Mouse (Mus musculus) kidney, postnatal 25 days (tissue): Measurements from ENCODE around the gene Prdm11.

Experiments
- DNase-seq, 2 experiments: peaks; one replicate each; pipeline ENCODE4 v3.0.0; 2021; ENCODE audit warnings: mixed read lengths in 2 of 2

Gene Prdm11

GRCm38 (mm10) chr2:92917405-92918142 is 128.4 kb downstream of the Prdm11 start:
- DNase-seq: no peak

DNA sequence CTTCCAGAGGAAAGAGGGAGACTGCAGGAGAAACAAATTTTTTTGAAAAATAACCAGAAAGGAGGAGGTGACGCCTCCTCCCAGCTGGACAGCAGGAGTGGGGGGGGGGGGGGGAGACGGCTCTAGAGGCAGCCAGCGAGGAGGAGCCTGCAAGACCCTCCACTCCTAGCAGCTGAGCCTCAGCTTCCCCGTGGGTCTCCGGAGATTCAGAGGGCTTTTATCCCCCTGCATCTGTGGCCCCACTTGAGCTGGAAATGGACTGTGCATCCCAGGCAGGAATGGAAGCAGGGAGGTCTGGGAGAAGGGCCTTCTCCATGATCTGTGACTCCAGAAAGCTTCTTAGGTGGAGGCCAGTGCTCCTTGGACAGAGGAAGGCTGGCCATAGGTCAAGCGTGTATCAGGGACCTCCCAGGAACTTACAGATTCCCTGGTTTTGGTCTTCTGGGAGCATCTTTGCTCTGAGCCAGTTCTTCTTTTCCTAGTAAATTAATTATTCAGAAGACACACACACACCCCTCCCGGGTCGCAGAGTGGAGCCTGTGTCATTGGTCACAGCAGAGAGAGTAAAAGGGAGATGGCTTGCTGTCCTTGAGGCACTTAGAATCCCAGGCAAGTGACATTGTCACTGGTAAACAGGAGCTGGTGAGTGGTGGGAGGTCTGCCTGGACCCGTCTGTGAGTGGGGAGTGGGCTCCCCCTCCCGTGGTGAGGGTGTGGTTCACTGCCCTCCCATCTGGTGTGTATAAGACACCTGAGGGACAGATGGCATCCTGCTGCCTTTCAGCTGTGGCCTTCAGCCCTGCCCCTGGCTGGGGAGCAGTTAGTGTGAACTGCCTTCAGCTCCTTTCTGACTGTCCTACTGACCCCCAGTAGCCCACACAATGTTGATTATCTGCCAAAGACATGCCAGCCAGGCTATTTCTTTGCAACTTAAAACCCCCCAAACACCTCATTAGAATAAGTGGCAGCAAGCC is 130.0 kb downstream of the Prdm11 start:
- DNase-seq: no peak
